Mouse (Mus musculus) CD4-positive helper T cell, adult 2 months (primary cell): ENCODE measurements around the gene Olfr45.
"Not testable (repeated sequence)": the region's sequence is repeated elsewhere in the genome, so short reads cannot be mapped to it uniquely, and the experiment has no call there.

Experiments
- DNase-seq: peaks from one replicate; pipeline ENCODE4 v3.0.0-alpha.2; 2012; ENCODE audit warnings: low read depth, missing footprints, low spot score

The Olfr45 gene

DNA sequence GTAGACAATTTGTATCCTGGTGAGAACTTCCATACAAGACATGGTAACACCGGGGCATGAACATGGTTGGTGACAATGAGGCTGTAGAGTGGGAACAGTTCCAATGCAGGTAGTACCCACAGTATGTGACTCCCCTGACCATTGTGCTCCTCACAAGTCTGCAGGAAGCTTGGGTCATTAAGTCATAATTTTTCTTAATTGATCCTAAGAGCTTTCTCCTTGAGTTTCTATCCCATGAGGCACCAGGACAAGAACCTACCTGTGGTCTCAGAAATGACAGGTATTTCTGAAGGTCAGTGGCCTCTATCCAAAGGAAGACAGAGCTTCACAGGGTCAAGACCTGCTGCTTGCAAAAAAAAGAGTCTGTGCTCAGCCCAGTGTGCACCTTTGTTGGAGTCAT, at the start of gene Olfr45:
Gene Olfr45 (plus strand): TSS at position 301 of the 400 bp plus-strand sequence.
- no peak for DNase-seq

DNA sequence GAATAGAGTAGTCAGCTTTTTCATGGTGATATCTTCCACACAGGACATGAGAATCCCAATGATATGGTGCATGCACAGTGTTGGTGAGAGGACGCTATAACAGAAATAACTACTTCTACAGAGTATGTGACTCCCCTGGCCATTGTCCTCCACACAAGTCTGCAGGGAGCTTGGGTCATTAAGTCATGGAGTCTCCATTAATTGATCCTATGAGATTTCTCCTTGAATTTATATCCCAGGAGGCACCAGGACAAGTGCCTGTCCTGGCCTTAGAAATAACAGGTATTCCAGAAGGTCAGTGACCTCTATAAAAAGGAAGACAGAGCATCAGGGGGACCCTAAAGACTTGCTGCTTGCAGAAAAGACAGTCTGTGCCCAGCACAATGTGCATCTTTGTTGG, 35.6 kb upstream of the Olfr45 start, which contains the start of gene Olfr53:
Gene Olfr53 (plus strand): TSS at position 301 of the 400 bp plus-strand sequence.
- no peak for DNase-seq

DNA sequence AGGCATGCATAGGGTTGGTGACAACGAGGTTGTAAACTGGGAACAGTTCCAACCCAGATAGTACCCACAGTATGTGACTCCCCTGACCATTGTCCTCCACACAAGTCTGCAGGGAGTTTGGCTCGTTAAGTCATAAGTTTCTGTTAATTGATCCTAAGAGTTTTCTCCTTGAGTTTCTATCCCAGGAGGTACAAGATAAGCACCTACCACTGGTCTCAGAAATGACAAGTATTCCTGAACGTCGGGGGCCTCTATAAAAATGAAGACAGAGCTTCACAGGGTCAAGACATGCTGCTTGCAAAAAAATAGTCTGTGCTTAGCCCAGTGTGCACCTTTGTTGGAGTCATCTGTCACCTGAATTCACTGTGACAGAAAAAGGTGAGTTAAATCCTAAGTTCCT, 22.1 kb upstream of the Olfr45 start, which contains the start of gene Olfr539:
Gene Olfr539 (plus strand): TSS at position 301 of the 400 bp plus-strand sequence.
- DNase-seq = no peak

DNA sequence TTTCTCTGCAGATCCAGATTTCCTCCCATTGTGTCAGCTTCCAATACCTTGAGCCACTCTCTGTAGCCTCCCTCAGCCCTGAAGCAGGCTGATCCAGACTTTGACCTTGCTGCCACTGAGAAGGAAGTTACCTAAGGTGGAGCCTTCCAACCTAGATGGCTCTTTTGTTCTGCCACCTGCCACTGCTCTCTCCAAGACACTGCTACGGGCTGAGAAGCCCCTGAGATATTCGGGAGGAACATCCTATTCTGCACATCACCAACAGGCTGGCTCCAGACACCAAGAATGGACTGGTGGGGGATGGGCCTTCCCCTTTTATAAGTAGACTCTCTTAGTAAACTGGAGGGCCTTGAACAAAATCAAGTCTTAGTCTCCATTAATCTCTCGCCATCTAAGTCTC, 11.1 kb upstream of the Olfr45 start:
- DNase-seq = not testable (repeated sequence)

DNA sequence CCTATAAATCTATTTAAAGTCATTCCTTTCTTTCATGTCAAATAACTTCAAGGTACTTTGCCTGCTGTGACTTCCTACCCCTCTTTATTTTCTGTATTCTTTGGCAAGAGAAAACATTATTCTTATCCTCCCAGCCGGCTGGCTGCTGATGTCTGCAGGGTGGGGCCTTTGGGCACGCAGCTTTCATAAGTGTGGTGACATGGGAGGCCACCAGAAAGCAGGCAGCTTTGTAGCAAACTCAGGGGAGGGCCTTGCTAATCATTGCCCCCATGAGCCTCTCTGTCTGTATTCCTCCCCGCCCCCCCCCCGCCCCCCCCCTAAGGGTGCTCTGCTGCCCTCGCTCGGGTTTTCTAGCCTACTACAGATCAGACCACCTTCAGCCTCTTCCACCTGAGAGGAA, 5.9 kb upstream of the Olfr45 start:
- no peak for DNase-seq

DNA sequence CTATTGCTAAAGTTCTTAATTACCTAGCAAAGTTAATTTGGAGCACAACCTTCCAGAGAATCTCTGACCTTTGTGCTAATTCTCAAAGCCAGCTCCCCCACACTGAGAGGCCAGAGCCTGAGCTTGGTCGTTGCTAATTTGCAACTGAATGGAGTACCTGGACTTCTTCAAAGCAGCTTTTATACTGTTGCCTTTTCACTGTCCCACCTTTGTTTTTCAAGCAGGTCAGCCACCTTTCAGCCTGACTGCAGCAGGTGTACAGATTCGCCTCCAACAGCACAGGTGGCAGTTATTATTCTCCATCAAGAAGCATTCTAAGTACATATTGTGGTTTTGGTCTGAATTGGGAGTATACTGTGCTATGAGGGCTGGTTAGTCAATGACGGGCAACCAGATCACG, 2.2 kb upstream of the Olfr45 start:
- DNase-seq = not testable (repeated sequence)

DNA sequence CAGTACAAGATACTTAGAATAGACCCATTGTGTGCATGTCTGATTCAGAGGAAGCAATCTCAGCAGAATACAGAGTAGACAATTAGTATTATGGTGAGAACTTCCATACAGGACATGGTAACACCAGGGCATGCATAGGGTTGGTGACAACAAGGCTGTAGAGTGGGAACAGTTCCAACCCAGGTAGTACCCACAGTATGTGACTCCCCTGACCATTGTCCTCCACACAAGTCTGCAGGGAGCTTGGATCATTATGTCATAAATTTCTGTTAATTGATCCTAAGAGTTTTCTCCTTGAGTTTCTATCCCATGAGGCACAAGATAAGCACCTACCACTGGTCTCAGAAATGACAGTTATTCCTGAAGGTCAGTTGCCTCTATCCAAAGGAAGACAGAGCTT, 15.2 kb downstream of the Olfr45 start, which contains the start of gene Olfr541:
Gene Olfr541 (plus strand): TSS at position 301 of the 400 bp plus-strand sequence.
- DNase-seq = no peak

DNA sequence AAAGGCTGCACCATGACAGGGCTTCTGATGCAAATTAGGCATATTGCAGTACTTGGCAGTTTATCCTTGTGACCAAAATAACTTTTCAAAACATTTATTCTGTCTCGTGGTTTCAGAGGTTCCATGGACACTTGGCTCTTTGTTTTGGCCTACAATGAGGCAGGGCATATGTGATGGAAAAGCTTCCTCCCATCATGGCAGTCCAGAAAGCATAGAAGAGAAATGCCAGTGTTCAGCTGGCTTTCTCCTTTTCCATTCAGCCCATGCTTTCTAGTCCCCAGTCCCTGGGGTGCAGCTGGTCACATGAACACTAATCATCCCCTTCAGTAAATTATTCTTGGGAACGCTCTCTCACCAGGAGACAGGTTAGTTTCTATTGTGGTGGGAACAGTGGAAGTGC, 24.6 kb downstream of the Olfr45 start:
- DNase-seq = no peak

DNA sequence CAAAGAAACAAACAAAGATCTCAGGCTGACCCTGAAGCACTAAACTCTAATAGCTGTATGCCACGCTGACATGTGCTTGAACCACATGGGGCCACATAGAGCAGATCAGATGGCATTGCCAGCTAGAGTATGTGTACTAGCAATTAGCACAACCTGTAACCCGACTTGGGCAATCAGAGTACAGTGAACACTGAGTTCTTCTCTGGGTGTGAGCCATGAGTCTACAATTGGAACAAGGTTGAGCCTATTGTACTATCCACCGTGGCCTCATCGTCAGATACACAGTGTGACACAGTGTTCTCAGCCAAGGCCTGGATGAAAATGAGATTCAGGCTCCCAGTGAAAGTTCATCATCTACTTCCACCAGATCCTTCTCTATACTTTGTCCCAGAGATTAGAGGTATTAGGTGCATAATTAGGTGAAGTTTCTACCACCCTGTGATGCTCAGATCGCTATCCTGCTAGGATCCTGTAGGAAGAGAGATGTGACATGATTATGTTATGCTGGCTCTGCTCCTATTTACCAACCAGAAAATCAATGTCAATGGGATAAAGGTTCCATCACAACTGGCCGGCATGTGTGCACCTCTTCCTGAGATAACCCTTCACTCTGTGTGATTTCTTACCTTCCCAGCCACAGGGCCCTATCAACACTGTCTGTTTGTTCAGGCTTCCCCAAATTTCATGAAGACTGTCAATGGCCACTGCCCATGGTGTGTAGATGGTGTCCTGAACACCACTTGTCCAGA, 26.0 kb downstream of the Olfr45 start:
- DNase-seq = no peak

DNA sequence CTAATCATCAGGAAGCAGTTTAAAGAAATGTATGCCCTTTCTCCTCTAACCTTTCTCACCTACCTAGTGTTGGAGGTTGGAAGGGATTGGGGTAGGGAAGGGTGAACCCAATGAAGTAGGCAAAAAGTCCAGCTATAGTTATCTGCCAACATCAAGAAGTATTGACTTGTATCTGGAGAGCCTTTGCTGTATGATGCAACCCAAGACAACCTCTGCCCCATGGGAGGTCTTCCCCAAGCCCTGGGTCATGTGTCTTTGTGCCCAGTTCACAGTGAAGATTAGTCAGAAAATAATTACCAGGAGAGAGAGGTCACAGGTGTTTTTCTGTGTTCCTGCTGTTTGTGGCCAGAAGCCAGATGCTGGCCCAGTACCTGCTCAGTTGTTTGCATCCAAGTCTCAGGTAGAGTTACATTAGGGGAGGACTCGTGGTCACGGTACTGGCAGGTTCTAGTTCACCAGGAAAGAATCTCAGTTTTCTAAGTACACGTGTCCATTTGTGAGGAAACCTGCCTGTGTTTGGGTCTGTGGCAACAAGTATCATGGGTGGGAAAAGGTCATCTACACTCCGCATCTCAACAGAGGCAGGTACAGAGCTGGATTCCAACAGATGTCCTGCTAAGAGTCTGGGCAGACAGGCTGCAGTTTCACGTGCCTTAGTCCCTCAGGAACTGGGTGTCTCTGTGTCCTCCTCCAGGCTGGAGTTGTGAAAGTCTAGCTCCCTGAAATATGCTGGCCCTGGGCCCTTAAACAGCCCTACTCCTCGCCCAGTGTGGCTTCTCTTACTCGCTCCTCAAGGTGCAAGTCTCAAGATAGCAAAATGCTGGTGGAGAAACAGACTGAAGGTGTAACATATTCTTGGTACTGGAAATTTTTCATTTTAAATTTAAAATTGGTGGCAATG, 35.7 kb downstream of the Olfr45 start:
- no peak for DNase-seq

DNA sequence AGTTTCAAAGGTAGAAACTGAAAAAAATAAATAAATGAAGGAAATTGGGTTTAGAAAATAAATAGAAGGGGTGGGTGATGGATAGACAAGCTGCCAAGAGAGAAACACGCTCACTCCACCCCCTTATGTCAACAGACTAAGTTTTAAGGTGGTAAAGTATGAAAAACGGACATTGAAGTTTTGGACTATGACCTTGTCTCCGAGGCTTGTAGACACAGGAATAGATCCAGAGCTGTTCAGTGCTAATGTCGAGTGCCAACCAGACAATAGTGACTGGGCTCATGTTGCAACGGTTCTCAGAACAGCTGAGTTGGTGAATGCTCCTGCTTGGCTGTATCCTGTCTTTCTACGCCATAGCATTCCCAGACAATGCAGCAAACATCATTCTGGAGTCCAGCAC, 39.3 kb downstream of the Olfr45 start:
- no peak for DNase-seq

DNA sequence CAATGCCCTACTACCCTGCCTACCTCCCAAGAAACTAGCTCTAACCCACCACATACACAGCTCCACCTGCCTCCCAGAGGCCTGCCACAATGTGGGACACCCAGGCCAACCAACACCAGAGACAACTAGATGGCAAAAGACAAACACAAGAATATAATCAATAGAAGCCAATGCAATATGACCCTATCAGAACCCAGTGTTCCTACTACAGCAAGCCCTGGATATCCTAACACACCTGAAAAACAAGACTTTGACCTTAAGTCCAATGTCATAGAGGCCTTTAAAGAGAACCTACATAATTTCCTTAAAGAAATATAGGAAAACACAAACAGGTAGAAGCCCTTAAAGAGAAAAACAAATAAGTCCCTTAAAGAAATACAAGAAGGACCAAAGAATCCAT, 43.8 kb downstream of the Olfr45 start:
- no peak for DNase-seq

DNA sequence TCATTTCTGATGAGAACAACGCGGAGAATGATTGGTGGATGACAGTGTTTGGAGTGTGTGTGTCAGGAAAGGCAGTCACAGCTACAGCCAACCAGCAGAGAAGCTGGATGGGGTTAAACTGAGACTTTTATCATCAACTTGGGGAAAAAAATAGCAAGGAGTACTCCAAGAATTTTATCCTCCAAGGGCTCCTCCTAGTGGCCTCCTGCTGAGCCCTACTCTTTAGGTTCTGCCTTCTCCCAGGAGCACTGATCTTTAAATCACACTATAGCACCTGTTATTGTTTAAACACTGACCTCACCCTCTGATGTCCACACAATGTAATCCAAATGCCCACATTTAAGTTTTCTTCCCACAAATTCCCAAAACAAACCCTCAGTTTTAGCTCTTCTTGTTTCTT, 51.4 kb downstream of the Olfr45 start:
- no peak for DNase-seq
